ENCODE assay signal across 21 mouse cellular contexts in the genomic region with DNA sequence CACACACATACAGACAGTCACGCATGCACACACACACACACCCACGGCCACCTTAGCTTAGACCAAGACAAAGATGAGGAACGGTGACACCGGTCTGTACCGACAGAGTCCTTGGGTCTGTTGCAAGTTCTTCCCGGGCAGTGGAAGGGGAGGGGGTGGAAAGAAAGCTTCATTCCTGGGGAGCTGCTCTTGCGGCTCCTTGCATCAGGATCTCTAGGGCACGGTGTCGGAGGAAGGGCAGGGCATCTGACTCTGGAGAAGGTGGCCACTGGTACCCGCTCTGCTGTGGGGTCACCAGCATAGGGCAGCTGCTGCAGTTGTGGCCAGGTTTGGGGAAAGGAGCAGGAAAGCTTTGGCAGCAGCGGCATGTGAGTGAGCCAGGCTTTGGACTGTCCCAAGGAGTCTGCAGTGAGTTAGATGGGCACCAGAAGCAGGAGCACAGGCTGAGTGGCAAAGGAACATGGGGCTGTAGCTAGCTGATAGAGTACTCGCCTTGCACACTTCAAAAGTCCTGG. TPM values are rescaled to one million over a fixed set of nuclear protein-coding genes. Genes with fewer than 3 reads are reported as not detected.
DNase-seq lines count a peak whose midpoint lies in the region; ATAC-seq and TF ChIP-seq lines count a peak whose summit lies in the region.
"Had no signal": no experiment of that assay in that cellular context is flagged by ENCODE, and none has a peak within 500 bp of the region (broad histone marks: within the 10 kb centered on the region; RNA-seq: fewer than 3 reads in every experiment).

No protein-coding gene starts in this region.

- TF ChIP-seq CTCF in E14TG2a.4 (conservative IDR thresholded peaks at IDR 0.05; ENCODE audit: low read length), result no peak

- H3K4me1 ChIP-seq in heart, embryonic 13.5 days, result peaks cover 99% of the 10 kb centered on the region
- peaks cover 75% of the 10 kb centered on the region for H3K4me1 ChIP-seq in kidney, embryonic 16.5 days (ENCODE audit: insufficient read depth, low read length)
- peaks cover 90% of the 10 kb centered on the region for H3K4me1 ChIP-seq in E14TG2a.4 (replicated peaks; ENCODE audit: low read depth, low read length)
- H3K4me1 ChIP-seq in limb, embryonic 10.5 days, result peaks cover 97% of the 10 kb centered on the region
- peaks cover 34% of the 10 kb centered on the region for H3K4me1 ChIP-seq in intestine, embryonic 16.5 days (ENCODE audit: control insufficient read depth, insufficient read depth, low read length)
- H3K4me1 ChIP-seq in hindbrain, embryonic 12.5 days, result peaks cover 37% of the 10 kb centered on the region

- no peaks in the 10 kb centered on the region for H3K27me3 ChIP-seq in heart, embryonic 13.5 days (replicated peaks)
- no peaks in the 10 kb centered on the region for H3K27me3 ChIP-seq in kidney, embryonic 16.5 days (ENCODE audit: insufficient read depth, low read length)
- peaks cover 73% of the 10 kb centered on the region for H3K27me3 ChIP-seq in E14TG2a.4 (ENCODE audit: insufficient read depth, low read length)
- H3K27me3 ChIP-seq in limb, embryonic 10.5 days (ENCODE audit: low read depth, poor library complexity, severe bottlenecking), result peaks cover 3% of the 10 kb centered on the region; the same call in 1 of the 2 replicates
- no peaks in the 10 kb centered on the region for H3K27me3 ChIP-seq in intestine, embryonic 16.5 days (replicated peaks; ENCODE audit: control insufficient read depth, insufficient read depth, low read length)
- peaks cover 29% of the 10 kb centered on the region for H3K27me3 ChIP-seq in hindbrain, embryonic 12.5 days
- H3K27me3 ChIP-seq: forebrain, embryonic 15.5 days; limb, embryonic 12.5 days; lung, embryonic 15.5 days had no signal

- H3K4me2 ChIP-seq in heart, embryonic 13.5 days, result peak overlapping the region; percentile 24
- H3K4me2 ChIP-seq in kidney, embryonic 16.5 days (replicated peaks; ENCODE audit: low read depth, low read length), result no peak overlapping the region
- H3K4me2 ChIP-seq in intestine, embryonic 16.5 days (ENCODE audit: low read depth, low read length), result no peak overlapping the region
- H3K4me2 ChIP-seq in hindbrain, embryonic 12.5 days (replicated peaks), result no peak overlapping the region
- H3K4me2 ChIP-seq: forebrain, embryonic 15.5 days; limb, embryonic 12.5 days; lung, embryonic 15.5 days had no signal

- intact Hi-C loops in heart, postnatal 14 days (cut with DNase I), result no loop called here

- no peak for ATAC-seq in heart, embryonic 13.5 days (ENCODE audit: extremely low read depth, insufficient number of reproducible peaks, low FRiP score, low TSS enrichment)
- no peak for ATAC-seq in kidney, embryonic 16.5 days (ENCODE audit: low FRiP score, low TSS enrichment)
- no peak; the same call in 1 of the 2 replicates for ATAC-seq in intestine, embryonic 16.5 days
- no peak for ATAC-seq in hindbrain, embryonic 12.5 days (ENCODE audit: low FRiP score)
- ATAC-seq: forebrain, embryonic 15.5 days had no signal

- DNase-seq in heart, postnatal 14 days, result no peak
- no peak for DNase-seq in kidney, adult 18-20 months
- DNase-seq in limb, embryonic 10.5 days (ENCODE audit: low spot score), result no peak
- DNase-seq: adrenal gland, postnatal 36 days; cerebellum, adult 2 months; gastrocnemius, postnatal 36 days; kidney, adult 2 months; right cerebral cortex, postnatal 25 days; thymus, adult 18-20 months had no signal

- H3K9ac ChIP-seq in heart, embryonic 13.5 days, result peak overlapping the region; percentile 76
- H3K9ac ChIP-seq in kidney, embryonic 16.5 days (replicated peaks; ENCODE audit: low read length), result peak overlapping the region; percentile 20; the same call in 1 of the 2 replicates
- H3K9ac ChIP-seq in intestine, embryonic 16.5 days (ENCODE audit: low read depth, low read length), result no peak overlapping the region
- H3K9ac ChIP-seq in hindbrain, embryonic 12.5 days, result no peak overlapping the region
- H3K9ac ChIP-seq: forebrain, embryonic 15.5 days; limb, embryonic 12.5 days; liver, embryonic 14.5 days; lung, embryonic 15.5 days had no signal

- H3K27ac ChIP-seq in heart, embryonic 13.5 days (replicated peaks), result peak overlapping the region; percentile 100
- peak overlapping the region; percentile 46 for H3K27ac ChIP-seq in kidney, embryonic 16.5 days (ENCODE audit: low read length)
- peak overlapping the region; percentile 66 for H3K27ac ChIP-seq in limb, embryonic 10.5 days
- H3K27ac ChIP-seq in intestine, embryonic 16.5 days (ENCODE audit: low read length), result no peak overlapping the region
- H3K27ac ChIP-seq in hindbrain, embryonic 12.5 days, result no peak overlapping the region
- H3K27ac ChIP-seq: forebrain, embryonic 15.5 days; hindbrain, embryonic 10.5 days; limb, embryonic 12.5 days; liver, embryonic 14.5 days; lung, embryonic 15.5 days had no signal

- 52% methylated on average over 12 of the region's 12 CpGs for WGBS in heart, embryonic 13.5 days
- WGBS in kidney, embryonic 16.5 days, result 58% methylated on average over 12 of the region's 12 CpGs
- 62% methylated on average over 12 of the region's 12 CpGs for WGBS in limb, embryonic 10.5 days
- 64% methylated on average over 12 of the region's 12 CpGs for WGBS in intestine, embryonic 16.5 days
- 67% methylated on average over 12 of the region's 12 CpGs for WGBS in hindbrain, embryonic 12.5 days

- no peaks in the 10 kb centered on the region for H3K9me3 ChIP-seq in heart, embryonic 13.5 days
- H3K9me3 ChIP-seq in kidney, embryonic 16.5 days (ENCODE audit: low read length), result no peaks in the 10 kb centered on the region
- no peaks in the 10 kb centered on the region for H3K9me3 ChIP-seq in E14TG2a.4 (ENCODE audit: low read length)
- H3K9me3 ChIP-seq in limb, embryonic 10.5 days (replicated peaks), result no peaks in the 10 kb centered on the region
- no peaks in the 10 kb centered on the region for H3K9me3 ChIP-seq in intestine, embryonic 16.5 days (ENCODE audit: control insufficient read depth, low read length)
- no peaks in the 10 kb centered on the region for H3K9me3 ChIP-seq in hindbrain, embryonic 12.5 days (replicated peaks)
- H3K9me3 ChIP-seq: forebrain, embryonic 15.5 days; hindbrain, embryonic 10.5 days; limb, embryonic 12.5 days; lung, embryonic 15.5 days had no signal

- H3K4me3 ChIP-seq in heart, embryonic 13.5 days, result no peak overlapping the region
- H3K4me3 ChIP-seq in kidney, embryonic 16.5 days (ENCODE audit: low read length), result no peak overlapping the region
- peak overlapping the region; percentile 35; the same call in 1 of the 2 replicates for H3K4me3 ChIP-seq in E14TG2a.4 (replicated peaks; ENCODE audit: low read length)
- H3K4me3 ChIP-seq in limb, embryonic 10.5 days, result no peak overlapping the region
- no peak overlapping the region for H3K4me3 ChIP-seq in intestine, embryonic 16.5 days (ENCODE audit: low read length)
- no peak overlapping the region for H3K4me3 ChIP-seq in hindbrain, embryonic 12.5 days
- H3K4me3 ChIP-seq: erythroblast, embryonic 14.5 days; forebrain, embryonic 15.5 days; hindbrain, embryonic 10.5 days; limb, embryonic 12.5 days; lung, embryonic 15.5 days had no signal

- no peaks in the 10 kb centered on the region for H3K36me3 ChIP-seq in heart, embryonic 13.5 days
- H3K36me3 ChIP-seq in kidney, embryonic 16.5 days (ENCODE audit: insufficient read depth, low read length), result no peaks in the 10 kb centered on the region
- H3K36me3 ChIP-seq in E14TG2a.4 (ENCODE audit: insufficient read depth, low read length), result no peaks in the 10 kb centered on the region
- H3K36me3 ChIP-seq in limb, embryonic 10.5 days, result no peaks in the 10 kb centered on the region
- H3K36me3 ChIP-seq in intestine, embryonic 16.5 days (ENCODE audit: control insufficient read depth, insufficient read depth, low read length), result no peaks in the 10 kb centered on the region
- H3K36me3 ChIP-seq in hindbrain, embryonic 12.5 days, result no peaks in the 10 kb centered on the region
- H3K36me3 ChIP-seq: forebrain, embryonic 15.5 days; hindbrain, embryonic 10.5 days; limb, embryonic 12.5 days; lung, embryonic 15.5 days had no signal

RNA-seq across cellular contexts. Expression of a gene that starts 29.4 kb away (rescaled TPM):
- 12.1 and 13.9 TPM in 2 replicates for polyA plus RNA-seq in heart, embryonic 13.5 days (2015; fragmentation: Nextera tagmentation; extraction: Ambion mirVana)
- 10 to 100 TPM; 24.0 to 25.1 TPM for total RNA-seq in heart, postnatal 14 days (2021)
- polyA plus RNA-seq in kidney, embryonic 16.5 days (2015; fragmentation: Nextera tagmentation; extraction: Ambion mirVana), result 10.4 and 10.5 TPM in 2 replicates
- 10.2 and 11.8 TPM in 2 replicates for polyA plus RNA-seq in limb, embryonic 10.5 days (2016; fragmentation: Nextera tagmentation; extraction: Ambion mirVana)
- polyA plus RNA-seq in intestine, embryonic 16.5 days (2015; fragmentation: Nextera tagmentation; extraction: Ambion mirVana), result 4.3 and 4.6 TPM in 2 replicates
- polyA plus RNA-seq in hindbrain, embryonic 12.5 days (2016; fragmentation: Nextera tagmentation; extraction: Ambion mirVana), result 3.4 and 4.3 TPM in 2 replicates
- total RNA-seq: MEL had no signal
- polyA plus RNA-seq: erythroblast, embryonic 14.5 days had no signal

RNA-seq across cellular contexts. Expression of a gene that starts 49.4 kb away (rescaled TPM):
- 5.4 and 5.6 TPM in 2 replicates for polyA plus RNA-seq in heart, embryonic 13.5 days (2015; fragmentation: Nextera tagmentation; extraction: Ambion mirVana)
- total RNA-seq in heart, postnatal 14 days (2021), result 1 to 10 TPM; 6.1 to 7.4 TPM
- polyA plus RNA-seq in kidney, embryonic 16.5 days (2015; fragmentation: Nextera tagmentation; extraction: Ambion mirVana), result 14.0 and 14.5 TPM in 2 replicates
- polyA plus RNA-seq in limb, embryonic 10.5 days (2016; fragmentation: Nextera tagmentation; extraction: Ambion mirVana), result 7.0 and 8.0 TPM in 2 replicates
- polyA plus RNA-seq in intestine, embryonic 16.5 days (2015; fragmentation: Nextera tagmentation; extraction: Ambion mirVana), result 7.6 and 8.2 TPM in 2 replicates
- 11.5 TPM in 2 replicates for polyA plus RNA-seq in hindbrain, embryonic 12.5 days (2016; fragmentation: Nextera tagmentation; extraction: Ambion mirVana)

Comparison
In these comparisons a context has a peak if more than half of its experiments do, and no peak if none do; other contexts are left out.
1. H3K27ac ChIP-seq: peak in heart, embryonic 13.5 days (single experiment), kidney, embryonic 16.5 days (single experiment) and limb, embryonic 10.5 days (single experiment); none in intestine, embryonic 16.5 days (single experiment) and hindbrain, embryonic 12.5 days (single experiment).
2. H3K9ac ChIP-seq: peak in heart, embryonic 13.5 days (single experiment) and kidney, embryonic 16.5 days (single experiment); none in intestine, embryonic 16.5 days (single experiment) and hindbrain, embryonic 12.5 days (single experiment).